Mouse (Mus musculus) limb, embryonic 14.5 days (tissue): ENCODE measurements around the gene Gtf2h4. TPM values are rescaled to one million over a fixed set of nuclear protein-coding genes. Genes with fewer than 3 reads are reported as not detected.

Experiments
- ATAC-seq: fragments of 200-750 bp; cut with Nextera tagmentation; 2 replicates; pipeline ENCODE4 v1.8.0; 2017; ENCODE audit warnings: low read depth, moderate number of reproducible peaks, moderate TSS enrichment; ENCODE audit not compliant: low FRiP score
- DNase-seq: peaks from one replicate; pipeline ENCODE4 v3.0.0-alpha.2; 2015; ENCODE audit warnings: low spot score
- H3K27ac ChIP-seq: fragments of 300-500 bp; sonication (generic); replicated peaks from 2 replicates; pipeline ENCODE4 v1.5.1; 2014; ENCODE audit warnings: low read depth, mild to moderate bottlenecking, low read length, moderate library complexity, mixed read lengths
- H3K27me3 ChIP-seq: fragments of 300-500 bp; sonication (generic); 2 replicates; pipeline ENCODE4 v1.6.1; 2014; ENCODE audit warnings: low read length, mixed read lengths; ENCODE audit not compliant: control insufficient read depth, insufficient read depth
- H3K36me3 ChIP-seq: fragments of 300-500 bp; sonication (generic); 2 replicates; pipeline ENCODE4 v1.6.1; 2014; ENCODE audit warnings: mild to moderate bottlenecking, low read length, moderate library complexity, mixed read lengths; ENCODE audit not compliant: control insufficient read depth, insufficient read depth
- H3K4me1 ChIP-seq: fragments of 300-500 bp; sonication (generic); 2 replicates; pipeline ENCODE4 v1.6.1; 2014; ENCODE audit warnings: antibody characterized with exemption, low read length, mixed read lengths; ENCODE audit not compliant: control insufficient read depth, insufficient read depth
- H3K4me2 ChIP-seq: fragments of 300-500 bp; sonication (generic); replicated peaks from 2 replicates; pipeline ENCODE4 v1.6.1; 2014; ENCODE audit warnings: low read depth, mild to moderate bottlenecking, low read length, moderate library complexity; ENCODE audit not compliant: severe bottlenecking
- H3K4me3 ChIP-seq: fragments of 300-500 bp; sonication (generic); replicated peaks from 2 replicates; pipeline ENCODE4 v1.5.1; 2014; ENCODE audit warnings: low read length
- H3K9ac ChIP-seq: fragments of 300-500 bp; sonication (generic); 2 replicates; pipeline ENCODE4 v1.6.1; 2014; ENCODE audit warnings: mild to moderate bottlenecking, low read depth, low read length, moderate library complexity; ENCODE audit not compliant: severe bottlenecking
- H3K9me3 ChIP-seq: fragments of 300-500 bp; sonication (generic); 2 replicates; pipeline ENCODE4 v1.6.1; 2016; ENCODE audit warnings: low read length; ENCODE audit not compliant: control insufficient read depth
- POLR2A ChIP-seq: fragments of 200-500 bp; IDR thresholded peaks from 2 replicates; pipeline ENCODE4 v1.8.0; 2012; ENCODE audit warnings: inconsistent platforms, mild to moderate bottlenecking, moderate library complexity, borderline replicate concordance; ENCODE audit not compliant: insufficient read depth, insufficient read length; ENCODE audit errors: extremely low read depth
- WGBS: fragments of 180-500 bp; shearing (Covaris S2); extraction: QIAGEN DNeasy Blood & Tissue Kit; methylation state at CpG from one replicate; pipeline ENCODE4 v1.1.7; 2014; 5-methylcytosine and 5-hydroxymethylcytosine counted together
- polyA plus RNA-seq, 2 experiments: library from polyadenylated mRNA; depleted of rRNA in 1 of 2; stranded (reverse) in 1 of 2; unstranded in 1 of 2; fragments of >200 nt; fragmentation: Nextera tagmentation in 1 of 2; extraction: Ambion mirVana in 1 of 2; gene quantifications; 2 replicates each; pipeline versions ENCODE4 v1.2.1 to v1.2.3; 2012 to 2014

Gtf2h4 gene
- polyA plus RNA-seq, 2 experiments, result 40.7 to 43.0 TPM

DNA sequence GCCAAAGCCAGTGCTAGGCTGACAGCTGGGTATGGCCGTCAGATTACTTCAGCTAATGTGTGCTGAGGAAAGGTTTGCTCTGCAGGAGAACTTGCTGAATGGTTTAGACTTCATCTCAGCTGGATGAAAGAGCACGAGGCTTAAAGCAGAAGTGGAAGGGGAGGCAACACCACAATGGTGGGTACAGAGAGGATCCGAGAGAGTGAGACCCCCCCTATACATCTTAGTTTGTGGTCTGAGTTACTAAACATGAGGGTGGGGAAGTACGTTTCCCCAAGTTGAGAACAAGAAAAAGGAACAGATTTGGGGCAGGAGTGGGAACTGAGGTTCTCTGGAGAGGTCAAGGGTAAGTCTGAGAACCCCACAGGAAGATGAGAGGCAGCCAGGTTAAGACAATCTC is 18.8 kb upstream of the Gtf2h4 start:
- H3K9ac ChIP-seq, result no peak overlapping the region
- no peak overlapping the region for H3K4me3 ChIP-seq
- H3K4me2 ChIP-seq, result no peak overlapping the region
- no peak for ATAC-seq
- no peak overlapping the region for H3K27ac ChIP-seq
- no peak for TF ChIP-seq POLR2A
- H3K36me3 ChIP-seq, result peaks cover 70% of the 10 kb centered on the region
- H3K27me3 ChIP-seq, result no peaks in the 10 kb centered on the region
- H3K9me3 ChIP-seq, result 0 out of 2 replicates have a peak, but pooled peaks cover 4% of the 10 kb centered on the region
- H3K4me1 ChIP-seq, result peaks cover 7% of the 10 kb centered on the region
- 83% methylated on average over 4 of the region's 4 CpGs for WGBS
- no peak for DNase-seq

DNA sequence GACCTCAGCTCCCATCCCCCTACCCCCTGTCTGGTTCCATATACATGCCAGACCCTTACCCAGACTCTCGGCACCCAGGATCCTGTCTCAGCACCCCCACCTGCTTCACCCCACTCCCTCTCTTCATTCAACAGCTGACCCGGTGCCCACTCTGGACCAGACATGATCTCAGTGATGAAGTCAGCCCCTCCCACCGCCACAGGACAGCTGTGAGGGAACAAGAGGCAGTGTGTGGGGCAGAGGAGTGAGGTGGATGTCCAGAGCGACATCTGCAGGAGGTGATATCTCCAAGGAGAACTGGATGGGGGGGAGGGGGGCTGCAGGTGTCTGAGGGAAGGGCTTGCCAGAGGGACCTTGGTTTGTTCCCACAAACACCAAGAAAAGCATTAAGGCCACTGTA is 18.3 kb upstream of the Gtf2h4 start:
- Histone ChIP-seq H3K4me2 (no peak overlapping the region), H3K27ac (no peak overlapping the region), H3K9ac (no peak overlapping the region), H3K27me3 (no peaks in the 10 kb centered on the region), H3K4me3 (no peak overlapping the region), H3K9me3 (0 out of 2 replicates have a peak, but pooled peaks cover 4% of the 10 kb centered on the region), H3K4me1 (peaks cover 1% of the 10 kb centered on the region; the same call in 1 of the 2 replicates), H3K36me3 (peaks cover 75% of the 10 kb centered on the region)
- no peak for DNase-seq
- 85% methylated on average over 4 of the region's 4 CpGs for WGBS
- TF ChIP-seq POLR2A, result no peak
- no peak for ATAC-seq

DNA sequence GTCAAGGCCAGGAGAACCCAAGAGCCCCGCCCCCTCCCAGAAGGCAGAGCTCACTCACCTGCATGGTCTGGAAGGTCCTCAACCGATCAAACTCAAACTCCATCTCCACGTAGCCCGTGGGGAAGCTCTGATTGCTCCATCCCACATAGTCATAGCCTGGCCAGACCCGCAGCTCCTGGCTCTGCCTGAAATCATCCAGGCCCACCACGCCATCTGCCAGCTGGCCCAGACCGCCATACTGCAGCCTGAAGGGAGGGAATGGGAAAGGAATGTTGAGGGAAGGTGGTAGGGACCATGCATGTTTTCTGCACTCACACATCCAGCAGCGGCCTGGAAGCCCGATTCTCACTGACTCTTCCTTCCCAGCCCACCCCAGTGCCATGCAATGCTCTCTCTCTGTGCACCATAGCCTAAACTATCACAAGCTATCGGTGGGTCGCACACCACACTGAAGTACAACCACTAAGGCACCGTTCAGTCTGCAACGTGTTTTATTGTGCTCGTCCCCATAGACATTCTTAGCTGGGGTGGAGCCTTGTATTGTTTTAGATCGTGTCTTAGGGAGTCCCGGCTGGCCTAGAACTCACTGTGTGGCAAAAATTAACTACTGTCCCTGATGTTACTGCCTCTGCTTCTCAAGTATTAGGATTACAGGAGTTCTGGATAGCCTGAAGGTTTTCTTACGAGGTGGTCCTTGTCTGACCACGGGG is 16.6 kb upstream of the Gtf2h4 start:
- no peak for ATAC-seq
- Histone ChIP-seq H3K4me1 (no peaks in the 10 kb centered on the region), H3K9me3 (no peaks in the 10 kb centered on the region), H3K9ac (no peak overlapping the region), H3K4me3 (no peak overlapping the region), H3K27ac (no peak overlapping the region), H3K27me3 (no peaks in the 10 kb centered on the region), H3K4me2 (no peak overlapping the region), H3K36me3 (peaks cover 86% of the 10 kb centered on the region)
- WGBS, result 86% methylated on average over 18 of the region's 18 CpGs
- TF ChIP-seq POLR2A, result no peak
- DNase-seq, result no peak

DNA sequence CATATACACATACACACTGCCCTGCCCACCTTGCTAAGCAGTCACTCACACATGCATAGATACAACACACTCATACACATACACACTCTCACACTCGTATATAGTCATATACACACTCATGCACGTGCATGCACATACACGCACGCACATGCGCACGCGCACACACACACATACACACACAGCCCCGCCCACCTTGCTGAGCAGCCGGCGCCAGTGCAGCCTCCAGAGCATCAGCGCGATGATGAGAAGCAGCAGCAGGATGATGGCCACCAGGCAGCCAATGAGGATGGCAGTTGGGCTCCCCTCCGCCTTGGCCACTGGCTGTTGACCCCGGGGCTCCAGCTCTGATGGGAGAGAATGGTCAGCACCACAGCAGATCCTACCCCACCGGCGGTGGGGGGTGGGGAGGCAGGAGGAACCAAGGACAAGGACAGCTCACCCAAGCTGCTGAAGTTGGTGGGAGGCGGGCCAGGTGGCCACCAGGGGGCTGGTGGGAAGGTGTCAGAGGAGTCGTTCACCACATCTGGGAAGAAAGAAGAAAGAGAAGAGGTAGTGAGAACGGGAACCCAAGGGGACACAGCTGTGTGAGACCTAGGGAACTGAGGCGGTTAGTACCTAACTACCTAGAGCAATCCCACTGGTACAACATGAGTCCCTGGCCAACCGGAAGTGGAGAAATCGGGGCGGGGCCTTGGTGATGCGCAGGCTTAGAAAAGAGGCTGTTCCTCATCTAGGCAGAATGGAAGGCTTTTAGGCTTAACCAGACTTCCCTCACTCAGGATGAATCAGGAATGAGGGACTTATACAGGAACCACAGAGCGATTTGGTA is 15.0 kb upstream of the Gtf2h4 start:
- Histone ChIP-seq H3K27me3 (no peaks in the 10 kb centered on the region), H3K4me1 (no peaks in the 10 kb centered on the region), H3K27ac (no peak overlapping the region), H3K9ac (no peak overlapping the region), H3K9me3 (no peaks in the 10 kb centered on the region), H3K4me3 (no peak overlapping the region), H3K36me3 (peaks cover 98% of the 10 kb centered on the region), H3K4me2 (no peak overlapping the region)
- TF ChIP-seq POLR2A, result no peak
- no peak for ATAC-seq
- DNase-seq, result no peak
- WGBS, result 82% methylated on average over 25 of the region's 25 CpGs

DNA sequence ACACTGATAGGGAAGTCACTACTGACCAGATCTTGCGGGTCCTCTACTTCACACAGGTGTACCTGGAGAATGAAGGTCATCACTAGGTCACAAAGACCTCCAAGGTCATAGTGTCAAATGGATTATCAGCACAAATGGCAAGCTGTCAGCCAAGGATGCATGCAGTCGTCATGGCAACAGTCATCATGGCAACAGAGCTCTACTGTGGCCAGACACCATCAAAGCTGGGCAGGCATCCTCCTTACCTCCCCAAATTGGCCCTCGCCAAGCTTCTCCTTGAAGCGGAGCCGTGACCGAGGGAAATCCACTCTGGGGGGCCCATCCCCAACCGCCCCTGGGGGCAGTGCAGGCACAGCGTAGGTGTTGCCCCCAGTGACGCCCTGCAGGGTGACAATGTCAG is 11.5 kb upstream of the Gtf2h4 start:
- H3K9ac ChIP-seq, result no peak overlapping the region
- H3K4me3 ChIP-seq, result no peak overlapping the region
- no peak overlapping the region for H3K4me2 ChIP-seq
- H3K27me3 ChIP-seq, result no peaks in the 10 kb centered on the region
- H3K4me1 ChIP-seq, result no peaks in the 10 kb centered on the region
- H3K27ac ChIP-seq, result no peak overlapping the region
- no peak for ATAC-seq
- peaks cover 93% of the 10 kb centered on the region for H3K36me3 ChIP-seq
- WGBS, result 62% methylated on average over 9 of the region's 9 CpGs
- TF ChIP-seq POLR2A, result no peak
- DNase-seq, result no peak
- H3K9me3 ChIP-seq, result no peaks in the 10 kb centered on the region
